Mouse (Mus musculus) lung, postnatal 0 days (tissue): ENCODE results near the gene Mrps7.

Experiments used
- CTCF ChIP-seq: IDR thresholded peaks from 2 replicates; pipeline ENCODE4 v1.5.1; 2016; ENCODE audit warnings: antibody characterized with exemption, mild to moderate bottlenecking
- EP300 ChIP-seq: IDR thresholded peaks from 2 replicates; pipeline ENCODE4 v1.6.1; 2016; ENCODE audit warnings: antibody characterized with exemption, mild to moderate bottlenecking, control low read depth

GRCm38 (mm10) chr11:115638498-115639409 lies 35.0 kb downstream of the Mrps7 start:
- TF ChIP-seq CTCF (no peak), EP300 (no peak)
